Mouse (Mus musculus): ENCODE measurements around the gene Brd7. TPM values are rescaled to one million over a fixed set of nuclear protein-coding genes. Genes with fewer than 3 reads are reported as not detected.
A peak's percentile ranks its signal among the peaks of the same experiment; 100 is the strongest.

The Brd7 gene
- polyA plus RNA-seq, 1 experiment, result 151 TPM

GRCm38 (mm10) chr8:88283243-88284115, 78.5 kb downstream of the Brd7 start:
- 71% methylated on average over 13 of the region's 13 CpGs for WGBS
- Histone ChIP-seq H3K4me3 (replicated peaks; ENCODE audit: control insufficient read depth, low read depth, low read length) (no peak overlapping the region), H3K27ac (ENCODE audit: control insufficient read depth, insufficient read depth, low read depth, low read length, poor library complexity) (no peak overlapping the region), H3K4me1 (ENCODE audit: control insufficient read depth, insufficient read depth, low read length) (peaks cover 12% of the 10 kb centered on the region; the same call in 1 of the 2 replicates)
- TF ChIP-seq POLR2A (IDR thresholded peaks at IDR 0.05; ENCODE audit: borderline replicate concordance, control insufficient read depth, low read depth, low read length), result no peak
- no peak for TF ChIP-seq CTCF (IDR thresholded peaks at IDR 0.05; ENCODE audit: control insufficient read depth, insufficient read depth, low read length)

GRCm38 (mm10) chr8:88282684-88283083, 79.3 kb downstream of the Brd7 start:
- no peak overlapping the region for H3K4me3 ChIP-seq (replicated peaks; ENCODE audit: control insufficient read depth, low read depth, low read length)
- peak overlapping the region; percentile 43 for H3K27ac ChIP-seq (ENCODE audit: control insufficient read depth, insufficient read depth, low read depth, low read length, poor library complexity)
- no peak for TF ChIP-seq POLR2A (IDR thresholded peaks at IDR 0.05; ENCODE audit: borderline replicate concordance, control insufficient read depth, low read depth, low read length)
- no peak for TF ChIP-seq CTCF (IDR thresholded peaks at IDR 0.05; ENCODE audit: control insufficient read depth, insufficient read depth, low read length)
- 14% methylated on average over 8 of the region's 8 CpGs for WGBS
- H3K4me1 ChIP-seq (ENCODE audit: control insufficient read depth, insufficient read depth, low read length), result peaks cover 8% of the 10 kb centered on the region; the same call in 1 of the 2 replicates

Other genes with a start within 250 kb of the Brd7 start
- 11.2 and 16.7 TPM in 2 replicates for gene Cnep1r1, start 243.4 kb downstream of the Brd7 start, polyA plus RNA-seq (2011; ENCODE audit: insufficient read depth, insufficient read length, low replicate concordance, missing spikeins)
- 15.1 and 15.3 TPM in 2 replicates for gene Heatr3, start 224.3 kb downstream of the Brd7 start, polyA plus RNA-seq (2011; ENCODE audit: insufficient read depth, insufficient read length, low replicate concordance, missing spikeins)
- 9.0 and 15.1 TPM in 2 replicates for gene Tent4b, start 163.0 kb downstream of the Brd7 start, polyA plus RNA-seq (2011; ENCODE audit: insufficient read depth, insufficient read length, low replicate concordance, missing spikeins)
- gene Adcy7, start 89.8 kb downstream of the Brd7 start, polyA plus RNA-seq (2011; ENCODE audit: insufficient read depth, insufficient read length, low replicate concordance, missing spikeins), result 18.7 and 66.8 TPM in 2 replicates
- not detected in 2 replicates for gene Nkd1, start 159.2 kb upstream of the Brd7 start, polyA plus RNA-seq (2011; ENCODE audit: insufficient read depth, insufficient read length, low replicate concordance, missing spikeins)